Mouse (Mus musculus): Measurements from ENCODE around the gene Tas1r3. TPM values are rescaled to one million over a fixed set of nuclear protein-coding genes. Genes with fewer than 3 reads are reported as not detected.

The Tas1r3 gene
- total and polyA plus RNA-seq, 3 experiments: 0.13 to 0.35 (median 0.16) TPM

DNA sequence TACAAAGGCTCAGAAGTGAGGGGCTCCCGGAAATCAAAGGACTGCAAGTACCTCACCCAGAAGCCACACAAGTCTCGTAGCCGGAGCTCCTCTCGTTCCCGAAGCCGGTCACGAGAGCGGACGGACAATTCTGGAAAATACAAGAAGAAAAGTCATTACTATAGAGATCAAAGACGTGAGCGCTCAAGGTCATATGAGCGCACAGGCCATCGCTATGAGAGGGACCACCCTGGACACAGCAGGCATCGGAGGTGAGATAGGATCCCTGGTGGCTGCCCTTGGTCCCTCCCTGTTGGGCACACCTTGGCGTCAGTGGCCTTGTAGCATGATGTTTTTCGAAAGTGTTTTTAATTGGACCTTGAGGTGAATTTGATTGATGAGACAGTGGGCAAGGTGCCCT, 39.7 kb downstream of the Tas1r3 start:
- H3K36me3 ChIP-seq (ENCODE audit: control insufficient read depth, insufficient read depth, low read length): peaks cover 6% of the 10 kb centered on the region
- 94% methylated on average over 16 of the region's 16 CpGs for WGBS
- no peaks in the 10 kb centered on the region for H3K4me1 ChIP-seq (ENCODE audit: control insufficient read depth, insufficient read depth, low read length)
- no peaks in the 10 kb centered on the region for H3K79me2 ChIP-seq (replicated peaks; ENCODE audit: control insufficient read depth, insufficient read depth, low read length)
- TF ChIP-seq CTCF (IDR thresholded peaks at IDR 0.05): no peak
- no peak for TF ChIP-seq EP300 (IDR thresholded peaks at IDR 0.05; ENCODE audit: insufficient read depth, low read depth, low read length)
- TF ChIP-seq POLR2A (IDR thresholded peaks at IDR 0.05; ENCODE audit: insufficient read depth, low read depth, low read length): no peak
- no peak overlapping the region for H3K27ac ChIP-seq
- H3K27me3 ChIP-seq (ENCODE audit: control insufficient read depth, insufficient read depth, low read length): no peaks in the 10 kb centered on the region
- no peak overlapping the region for H3K9ac ChIP-seq (ENCODE audit: low read depth, low read length)
- intact Hi-C loops (cut with DNase I): no loop called here
- H3K4me3 ChIP-seq: no peak overlapping the region
- no peak for DNase-seq

DNA sequence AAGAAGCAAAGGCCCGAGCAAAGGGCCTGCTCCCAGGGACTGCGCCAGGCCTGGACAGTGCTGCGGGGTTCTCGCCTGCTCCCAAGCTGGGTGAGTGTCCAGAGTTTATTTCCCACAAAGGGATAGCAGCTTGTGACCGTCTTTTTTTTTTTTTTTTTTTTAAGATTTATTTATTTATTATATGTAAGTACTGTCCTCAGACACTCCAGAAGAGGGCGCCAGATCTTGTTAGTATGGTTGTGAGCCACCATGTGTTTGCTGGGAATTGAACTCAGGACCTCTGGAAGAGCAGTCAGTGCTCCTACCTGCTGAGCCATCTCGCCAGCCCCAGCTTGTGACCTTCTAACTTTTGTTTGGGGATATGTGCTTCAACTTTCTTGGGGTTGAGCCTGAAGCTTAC, 42.1 kb downstream of the Tas1r3 start:
- no peak overlapping the region for H3K9ac ChIP-seq (ENCODE audit: low read depth, low read length)
- intact Hi-C loops (cut with DNase I): no loop called here
- no peak for TF ChIP-seq EP300 (IDR thresholded peaks at IDR 0.05; ENCODE audit: insufficient read depth, low read depth, low read length)
- TF ChIP-seq CTCF (IDR thresholded peaks at IDR 0.05): peak; percentile 62
- H3K4me1 ChIP-seq (ENCODE audit: control insufficient read depth, insufficient read depth, low read length): no peaks in the 10 kb centered on the region
- no peaks in the 10 kb centered on the region; the same call in 1 of the 2 replicates for H3K79me2 ChIP-seq (replicated peaks; ENCODE audit: control insufficient read depth, insufficient read depth, low read length)
- WGBS: 76% methylated on average over 7 of the region's 7 CpGs
- H3K36me3 ChIP-seq (ENCODE audit: control insufficient read depth, insufficient read depth, low read length): peaks cover 8% of the 10 kb centered on the region
- H3K27ac ChIP-seq: no peak overlapping the region
- H3K27me3 ChIP-seq (ENCODE audit: control insufficient read depth, insufficient read depth, low read length): no peaks in the 10 kb centered on the region
- no peak for DNase-seq
- H3K4me3 ChIP-seq: no peak overlapping the region

GRCm38 (mm10) chr4:155817533-155817932, 45.6 kb downstream of the Tas1r3 start:
- H3K27ac ChIP-seq: no peak overlapping the region
- no peak for TF ChIP-seq CTCF (IDR thresholded peaks at IDR 0.05)
- no peak for TF ChIP-seq EP300 (IDR thresholded peaks at IDR 0.05; ENCODE audit: insufficient read depth, low read depth, low read length)
- TF ChIP-seq POLR2A (IDR thresholded peaks at IDR 0.05; ENCODE audit: insufficient read depth, low read depth, low read length): no peak
- H3K36me3 ChIP-seq (ENCODE audit: control insufficient read depth, insufficient read depth, low read length): peaks cover 27% of the 10 kb centered on the region
- intact Hi-C loops (cut with DNase I): no loop called here
- no peak overlapping the region for H3K9ac ChIP-seq (ENCODE audit: low read depth, low read length)
- H3K27me3 ChIP-seq (ENCODE audit: control insufficient read depth, insufficient read depth, low read length): no peaks in the 10 kb centered on the region
- DNase-seq: no peak
- peaks cover 3% of the 10 kb centered on the region for H3K4me1 ChIP-seq (ENCODE audit: control insufficient read depth, insufficient read depth, low read length)
- peaks cover 8% of the 10 kb centered on the region for H3K79me2 ChIP-seq (replicated peaks; ENCODE audit: control insufficient read depth, insufficient read depth, low read length)
- no peak overlapping the region for H3K4me3 ChIP-seq
- 75% methylated on average over 4 of the region's 4 CpGs for WGBS

- H3K4me1 ChIP-seq (ENCODE audit: control insufficient read depth, insufficient read depth, low read length): peaks cover 6% of the 10 kb centered on the region
- no peaks in the 10 kb centered on the region for H3K27me3 ChIP-seq (ENCODE audit: control insufficient read depth, insufficient read depth, low read length)
- peak overlapping the region; percentile 98 for H3K27ac ChIP-seq
- H3K36me3 ChIP-seq (ENCODE audit: control insufficient read depth, insufficient read depth, low read length): peaks cover 27% of the 10 kb centered on the region
- WGBS: under 1% methylated on average over 49 of the region's 49 CpGs
- no peak for TF ChIP-seq POLR2A (IDR thresholded peaks at IDR 0.05; ENCODE audit: insufficient read depth, low read depth, low read length)
- TF ChIP-seq EP300 (IDR thresholded peaks at IDR 0.05; ENCODE audit: insufficient read depth, low read depth, low read length): no peak
- TF ChIP-seq CTCF (IDR thresholded peaks at IDR 0.05): no peak
- H3K9ac ChIP-seq (ENCODE audit: low read depth, low read length): peak overlapping the region; percentile 94
- peak overlapping the region; percentile 99 for H3K4me3 ChIP-seq
- intact Hi-C loops (cut with DNase I): loop anchor here (1.0 to 5.0 kb wide), 3 partner anchors 9 to 140 kb away; partner anchors contain the start of gene Aurkaip1
- peaks cover 10% of the 10 kb centered on the region for H3K79me2 ChIP-seq (replicated peaks; ENCODE audit: control insufficient read depth, insufficient read depth, low read length)
- no peak for DNase-seq
Measured at GRCm38 (mm10) chr4:155812665-155813181, 50.4 kb downstream of the Tas1r3 start.

GRCm38 (mm10) chr4:155811929-155812664, 51.1 kb downstream of the Tas1r3 start, which contains the start of gene Ccnl2:
Ccnl2 (plus strand) TSS chr4:155812489.
- Histone ChIP-seq H3K9ac (ENCODE audit: low read depth, low read length) (peak within 1 kb of the TSS; percentile 94), H3K36me3 (ENCODE audit: control insufficient read depth, insufficient read depth, low read length) (peaks cover 27% of the 10 kb centered on the region), H3K27me3 (ENCODE audit: control insufficient read depth, insufficient read depth, low read length) (no peaks in the 10 kb centered on the region), H3K4me1 (ENCODE audit: control insufficient read depth, insufficient read depth, low read length) (peaks cover 6% of the 10 kb centered on the region), H3K79me2 (replicated peaks; ENCODE audit: control insufficient read depth, insufficient read depth, low read length) (peaks cover 10% of the 10 kb centered on the region), H3K27ac (peak within 1 kb of the TSS; percentile 98), H3K4me3 (peak within 1 kb of the TSS; percentile 99)
- DNase-seq: peak; percentile 93 to 96
- WGBS: under 1% methylated on average over 60 of the region's 60 CpGs
- TF ChIP-seq EP300 (IDR thresholded peaks at IDR 0.05; ENCODE audit: insufficient read depth, low read depth, low read length) (0 out of 2 replicates have a peak, but pooled peaks have one; percentile 17), POLR2A (IDR thresholded peaks at IDR 0.05; ENCODE audit: insufficient read depth, low read depth, low read length) (peak; percentile 73), CTCF (IDR thresholded peaks at IDR 0.05) (no peak)
- intact Hi-C loops (cut with DNase I): loop anchor here (1.0 to 5.0 kb wide), 3 partner anchors 9 to 140 kb away; partner anchors contain the start of gene Aurkaip1

Small RNAs within 50 kb of the gene (microRNA-seq; reads per million reads assigned to microRNA genes)
- 0 reads per million in 2 experiments for gene Gm22991

Other genes with a start within 250 kb of the Tas1r3 start
- 10 to 100 TPM; 29.3 to 30.2 TPM for gene Cdk11b, start 238.5 kb downstream of the Tas1r3 start, total RNA-seq (2021)
- 17.4 and 20.5 TPM in 2 replicates for gene Cdk11b, start 238.5 kb downstream of the Tas1r3 start, polyA plus RNA-seq (2012; rRNA removed)
- gene Gm10563, start 218.0 kb downstream of the Tas1r3 start, total RNA-seq (2021): not detected
- gene Gm10563, start 218.0 kb downstream of the Tas1r3 start, polyA plus RNA-seq (2012; rRNA removed): not detected in 2 replicates
- 1 to 10 TPM; 7.3 to 7.5 TPM for gene Mmp23, start 210.0 kb downstream of the Tas1r3 start, total RNA-seq (2021)
- 20.7 and 27.0 TPM in 2 replicates for gene Mmp23, start 210.0 kb downstream of the Tas1r3 start, polyA plus RNA-seq (2012; rRNA removed)
- 10 to 100 TPM; 24.9 to 25.7 TPM for gene Mib2, start 194.2 kb downstream of the Tas1r3 start, total RNA-seq (2021)
- gene Mib2, start 194.2 kb downstream of the Tas1r3 start, polyA plus RNA-seq (2012; rRNA removed): 35.8 and 38.2 TPM in 2 replicates
- 1 to 10 TPM; 1.2 to 1.5 TPM for gene Fndc10, start 169.0 kb downstream of the Tas1r3 start, total RNA-seq (2021)
- gene Fndc10, start 169.0 kb downstream of the Tas1r3 start, polyA plus RNA-seq (2012; rRNA removed): 3.5 and 3.9 TPM in 2 replicates
- 10 to 100 TPM; 43.6 to 51.6 TPM for gene Ssu72, start 158.6 kb downstream of the Tas1r3 start, total RNA-seq (2021)
- 51.7 and 60.9 TPM in 2 replicates for gene Ssu72, start 158.6 kb downstream of the Tas1r3 start, polyA plus RNA-seq (2012; rRNA removed)
- gene Tmem240, start 128.6 kb downstream of the Tas1r3 start, total RNA-seq (2021): under 1 TPM; 0.26 to 0.32 TPM
- 0.33 and 0.59 TPM in 2 replicates for gene Tmem240, start 128.6 kb downstream of the Tas1r3 start, polyA plus RNA-seq (2012; rRNA removed)
- gene Atad3a, start 102.3 kb downstream of the Tas1r3 start, total RNA-seq (2021): 10 to 100 TPM; 42.3 to 47.7 TPM
- 83.7 and 85.4 TPM in 2 replicates for gene Atad3a, start 102.3 kb downstream of the Tas1r3 start, polyA plus RNA-seq (2012; rRNA removed)
- 1 to 10 TPM; 6.4 to 9.8 TPM for gene Vwa1, start 88.7 kb downstream of the Tas1r3 start, total RNA-seq (2021)
- 14.4 and 21.7 TPM in 2 replicates for gene Vwa1, start 88.7 kb downstream of the Tas1r3 start, polyA plus RNA-seq (2012; rRNA removed)
- 1 to 10 TPM in 1 of 2 experiments, under 1 TPM in 1; 0.84 to 1.1 TPM for gene Tmem88b, start 77.5 kb downstream of the Tas1r3 start, total RNA-seq (2021)
- gene Tmem88b, start 77.5 kb downstream of the Tas1r3 start, polyA plus RNA-seq (2012; rRNA removed): 0.96 and 2.0 TPM in 2 replicates
- not detected for gene Ankrd65, start 72.9 kb downstream of the Tas1r3 start, total RNA-seq (2021)
- 0.41 TPM in 1 of 2 replicates, not detected in the other for gene Ankrd65, start 72.9 kb downstream of the Tas1r3 start, polyA plus RNA-seq (2012; rRNA removed)
- gene Mrpl20, start 60.5 kb downstream of the Tas1r3 start, total RNA-seq (2021): 10 to 100 TPM; 69.9 to 77.9 TPM
- gene Mrpl20, start 60.5 kb downstream of the Tas1r3 start, polyA plus RNA-seq (2012; rRNA removed): 49.6 and 50.7 TPM in 2 replicates
- gene Ccnl2, start 50.9 kb downstream of the Tas1r3 start, total RNA-seq (2021): 10 to 100 TPM; 26.6 to 27.4 TPM
- 46.0 and 69.4 TPM in 2 replicates for gene Ccnl2, start 50.9 kb downstream of the Tas1r3 start, polyA plus RNA-seq (2012; rRNA removed)
- gene Aurkaip1, start 32.1 kb downstream of the Tas1r3 start, total RNA-seq (2021): 100 to 1,000 TPM in 1 of 2 experiments, 10 to 100 TPM in 1; 99.2 to 117 TPM
- gene Aurkaip1, start 32.1 kb downstream of the Tas1r3 start, polyA plus RNA-seq (2012; rRNA removed): 106 and 125 TPM in 2 replicates
- 10 to 100 TPM; 26.7 to 31.9 TPM for gene Mxra8, start 23.7 kb downstream of the Tas1r3 start, total RNA-seq (2021)
- gene Mxra8, start 23.7 kb downstream of the Tas1r3 start, polyA plus RNA-seq (2012; rRNA removed): 84.7 and 118 TPM in 2 replicates
- gene Dvl1, start 16.0 kb downstream of the Tas1r3 start, total RNA-seq (2021): 10 to 100 TPM; 46.3 to 47.3 TPM
- 62.7 and 64.7 TPM in 2 replicates for gene Dvl1, start 16.0 kb downstream of the Tas1r3 start, polyA plus RNA-seq (2012; rRNA removed)
- 1 to 10 TPM; 5.1 to 6.9 TPM for gene Cptp, start 6.1 kb upstream of the Tas1r3 start, total RNA-seq (2021)
- gene Cptp, start 6.1 kb upstream of the Tas1r3 start, polyA plus RNA-seq (2012; rRNA removed): 8.9 and 12.4 TPM in 2 replicates
- gene Ints11, start 6.2 kb upstream of the Tas1r3 start, total RNA-seq (2021): 10 to 100 TPM; 15.3 to 17.4 TPM
- 15.8 and 23.2 TPM in 2 replicates for gene Ints11, start 6.2 kb upstream of the Tas1r3 start, polyA plus RNA-seq (2012; rRNA removed)
- gene Pusl1, start 28.4 kb upstream of the Tas1r3 start, total RNA-seq (2021): 10 to 100 TPM in 1 of 2 experiments, 1 to 10 TPM in 1; 9.4 to 10.1 TPM
- 19.9 and 31.3 TPM in 2 replicates for gene Pusl1, start 28.4 kb upstream of the Tas1r3 start, polyA plus RNA-seq (2012; rRNA removed)
- 10 to 100 TPM in 1 of 2 experiments, 1 to 10 TPM in 1; 9.7 to 11.3 TPM for gene Acap3, start 28.5 kb upstream of the Tas1r3 start, total RNA-seq (2021)
- gene Acap3, start 28.5 kb upstream of the Tas1r3 start, polyA plus RNA-seq (2012; rRNA removed): 19.2 and 20.0 TPM in 2 replicates
- gene Ube2j2, start 80.5 kb upstream of the Tas1r3 start, total RNA-seq (2021): 10 to 100 TPM; 55.8 to 56.7 TPM
- 29.7 and 35.3 TPM in 2 replicates for gene Ube2j2, start 80.5 kb upstream of the Tas1r3 start, polyA plus RNA-seq (2012; rRNA removed)
- 10 to 100 TPM; 16.6 to 17.9 TPM for gene C1qtnf12, start 99.0 kb upstream of the Tas1r3 start, total RNA-seq (2021)
- gene C1qtnf12, start 99.0 kb upstream of the Tas1r3 start, polyA plus RNA-seq (2012; rRNA removed): 17.2 and 21.8 TPM in 2 replicates
- gene B3galt6, start 129.3 kb upstream of the Tas1r3 start, total RNA-seq (2021): 1 to 10 TPM; 2.5 to 3.0 TPM
- gene B3galt6, start 129.3 kb upstream of the Tas1r3 start, polyA plus RNA-seq (2012; rRNA removed): 2.7 and 3.6 TPM in 2 replicates
- gene Sdf4, start 129.5 kb upstream of the Tas1r3 start, total RNA-seq (2021): 10 to 100 TPM; 79.2 to 91.0 TPM
- gene Sdf4, start 129.5 kb upstream of the Tas1r3 start, polyA plus RNA-seq (2012; rRNA removed): 23.7 and 37.1 TPM in 2 replicates
- not detected for gene Tnfrsf4, start 150.5 kb upstream of the Tas1r3 start, total RNA-seq (2021)
- 1.1 and 1.4 TPM in 2 replicates for gene Tnfrsf4, start 150.5 kb upstream of the Tas1r3 start, polyA plus RNA-seq (2012; rRNA removed)
- under 1 TPM in 1 of 2 experiments, not detected in 1; 0.31 TPM for gene Tnfrsf18, start 162.8 kb upstream of the Tas1r3 start, total RNA-seq (2021)
- 0.80 and 0.82 TPM in 2 replicates for gene Tnfrsf18, start 162.8 kb upstream of the Tas1r3 start, polyA plus RNA-seq (2012; rRNA removed)
- not detected for gene Ttll10, start 196.1 kb upstream of the Tas1r3 start, total RNA-seq (2021)
- gene Ttll10, start 196.1 kb upstream of the Tas1r3 start, polyA plus RNA-seq (2012; rRNA removed): 0.32 and 1.1 TPM in 2 replicates
- gene 9430015G10Rik, start 246.6 kb upstream of the Tas1r3 start, total RNA-seq (2021): 1 to 10 TPM; 1.7 to 3.5 TPM
- 5.9 and 7.5 TPM in 2 replicates for gene 9430015G10Rik, start 246.6 kb upstream of the Tas1r3 start, polyA plus RNA-seq (2012; rRNA removed)